Mouse (Mus musculus) embryonic facial prominence, embryonic 11.5 days (tissue): ENCODE measurements at regions not wholly inside any gene's neighbourhood (a gene's known extent, or its start where the extent isn't known, plus 50 kb on each side); places are given as distances from the start of the nearest gene placed in this dataset.
"Not testable (repeated sequence)": the region's sequence is repeated elsewhere in the genome, so short reads cannot be mapped to it uniquely, and the experiment has no call there.

Experiments
- ATAC-seq: fragments of 200-750 bp; cut with Nextera tagmentation; replicated peaks from 2 replicates; pipeline ENCODE4 v1.8.0; 2017; ENCODE audit warnings: low read depth; ENCODE audit not compliant: insufficient number of reproducible peaks, low FRiP score, low TSS enrichment
- DNase-seq: peaks from one replicate; pipeline ENCODE4 v3.0.0-alpha.2; 2015; ENCODE audit warnings: low spot score
- H3K27ac ChIP-seq: fragments of 300-500 bp; sonication (generic); replicated peaks from 2 replicates; pipeline ENCODE4 v1.5.1; 2014; ENCODE audit warnings: mild to moderate bottlenecking, low read depth, low read length, control low read depth
- H3K27me3 ChIP-seq: fragments of 300-500 bp; sonication (generic); 2 replicates; pipeline ENCODE4 v1.6.1; 2014; ENCODE audit warnings: mild to moderate bottlenecking, low read length, moderate library complexity, mixed read lengths; ENCODE audit not compliant: control insufficient read depth, insufficient read depth
- H3K36me3 ChIP-seq: fragments of 300-500 bp; sonication (generic); replicated peaks from 2 replicates; pipeline ENCODE4 v1.6.1; 2014; ENCODE audit warnings: low read depth, mild to moderate bottlenecking, low read length, moderate library complexity, mixed read lengths; ENCODE audit not compliant: control insufficient read depth, insufficient read depth
- H3K4me1 ChIP-seq: fragments of 300-500 bp; sonication (generic); 2 replicates; pipeline ENCODE4 v1.6.1; 2014; ENCODE audit warnings: low read length, mixed read lengths; ENCODE audit not compliant: control insufficient read depth, insufficient read depth
- H3K4me2 ChIP-seq: fragments of 300-500 bp; sonication (generic); 2 replicates; pipeline ENCODE4 v1.6.1; 2014; ENCODE audit warnings: low read depth, mild to moderate bottlenecking, control low read depth, low read length, moderate library complexity
- H3K4me3 ChIP-seq: fragments of 300-500 bp; sonication (generic); 2 replicates; pipeline ENCODE4 v1.5.1; 2014; ENCODE audit warnings: low read depth, low read length, control low read depth
- H3K9ac ChIP-seq: fragments of 300-500 bp; sonication (generic); replicated peaks from 2 replicates; pipeline ENCODE4 v1.6.1; 2014; ENCODE audit warnings: mild to moderate bottlenecking, control low read depth, low read length
- H3K9me3 ChIP-seq: fragments of 300-500 bp; sonication (generic); replicated peaks from 2 replicates; pipeline ENCODE4 v1.6.1; 2016; ENCODE audit warnings: mild to moderate bottlenecking, low read length, inconsistent platforms, mixed read lengths; ENCODE audit not compliant: control insufficient read depth
- WGBS: fragments of 180-500 bp; shearing (Covaris S2); extraction: QIAGEN DNeasy Blood & Tissue Kit; methylation state at CpG from one replicate; pipeline ENCODE4 v1.1.7; 2014; 5-methylcytosine and 5-hydroxymethylcytosine counted together

DNA sequence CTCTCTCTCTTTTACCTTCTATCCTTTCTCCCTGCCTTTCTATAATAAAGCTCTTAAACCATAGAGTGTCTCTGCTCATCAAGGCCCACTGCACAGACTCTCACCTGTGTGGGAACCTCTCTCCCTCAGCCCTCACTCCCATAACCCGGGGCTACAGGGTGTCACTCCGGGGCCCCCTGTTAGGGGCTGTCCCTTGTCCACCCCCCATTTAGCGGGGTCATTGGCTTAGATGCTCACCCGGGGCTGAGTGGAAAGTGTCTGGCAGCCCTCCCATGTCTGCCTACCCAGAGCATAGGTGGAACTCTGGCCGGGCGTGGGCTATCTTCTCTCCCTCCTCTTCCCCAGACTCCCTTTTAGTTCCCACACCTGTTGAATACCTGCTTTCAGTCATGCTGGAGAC is 116.4 kb downstream of the Zfp993 start:
- WGBS, result 75% methylated on average over 6 of the region's 6 CpGs
- H3K4me2 ChIP-seq, H3K27me3 ChIP-seq, DNase-seq, H3K9ac ChIP-seq, H3K9me3 ChIP-seq, H3K27ac ChIP-seq, H3K4me3 ChIP-seq, H3K4me1 ChIP-seq, H3K36me3 ChIP-seq: not testable (repeated sequence)
- 0 out of 2 replicates have a peak, but pooled peaks have one; percentile 29 for ATAC-seq

- WGBS, result 86% methylated on average over 2 of the region's 2 CpGs
- not testable (repeated sequence) for H3K36me3 ChIP-seq, H3K9ac ChIP-seq, H3K27ac ChIP-seq, ATAC-seq, H3K4me3 ChIP-seq, H3K4me1 ChIP-seq, H3K27me3 ChIP-seq, H3K4me2 ChIP-seq, DNase-seq
- peaks cover 15% of the 10 kb centered on the region for H3K9me3 ChIP-seq
Observed at GRCm38 (mm10) chr4:146739775-146740174, 129.0 kb downstream of the Zfp993 start.

- 83% methylated on average over 7 of the region's 7 CpGs for WGBS
- H3K9ac ChIP-seq, ATAC-seq, H3K4me2 ChIP-seq, H3K27ac ChIP-seq, H3K36me3 ChIP-seq, H3K4me1 ChIP-seq, DNase-seq, H3K4me3 ChIP-seq, H3K27me3 ChIP-seq: not testable (repeated sequence)
- H3K9me3 ChIP-seq, result peaks cover 12% of the 10 kb centered on the region
Observed at GRCm38 (mm10) chr4:146740649-146741048, 129.9 kb downstream of the Zfp993 start.

- H3K4me2 ChIP-seq, DNase-seq, H3K4me3 ChIP-seq, H3K27ac ChIP-seq, H3K36me3 ChIP-seq, H3K27me3 ChIP-seq, H3K9ac ChIP-seq, H3K4me1 ChIP-seq: not testable (repeated sequence)
- peaks cover 12% of the 10 kb centered on the region for H3K9me3 ChIP-seq
- 0 out of 2 replicates have a peak, but pooled peaks have one; percentile 29 for ATAC-seq
Observed at GRCm38 (mm10) chr4:146743762-146744161, 133.0 kb downstream of the Zfp993 start.
